Mouse (Mus musculus): ENCODE data around the gene Hist1h4k. TPM values are rescaled to one million over a fixed set of nuclear protein-coding genes. Genes with fewer than 3 reads are reported as not detected.
"Not testable (repeated sequence)": the region's sequence is repeated elsewhere in the genome, so short reads cannot be mapped to it uniquely, and the experiment has no call there.

Gene Hist1h4k
- total RNA-seq, 2 experiments from 2014 or later: 27.0 to 38.7 TPM

DNA sequence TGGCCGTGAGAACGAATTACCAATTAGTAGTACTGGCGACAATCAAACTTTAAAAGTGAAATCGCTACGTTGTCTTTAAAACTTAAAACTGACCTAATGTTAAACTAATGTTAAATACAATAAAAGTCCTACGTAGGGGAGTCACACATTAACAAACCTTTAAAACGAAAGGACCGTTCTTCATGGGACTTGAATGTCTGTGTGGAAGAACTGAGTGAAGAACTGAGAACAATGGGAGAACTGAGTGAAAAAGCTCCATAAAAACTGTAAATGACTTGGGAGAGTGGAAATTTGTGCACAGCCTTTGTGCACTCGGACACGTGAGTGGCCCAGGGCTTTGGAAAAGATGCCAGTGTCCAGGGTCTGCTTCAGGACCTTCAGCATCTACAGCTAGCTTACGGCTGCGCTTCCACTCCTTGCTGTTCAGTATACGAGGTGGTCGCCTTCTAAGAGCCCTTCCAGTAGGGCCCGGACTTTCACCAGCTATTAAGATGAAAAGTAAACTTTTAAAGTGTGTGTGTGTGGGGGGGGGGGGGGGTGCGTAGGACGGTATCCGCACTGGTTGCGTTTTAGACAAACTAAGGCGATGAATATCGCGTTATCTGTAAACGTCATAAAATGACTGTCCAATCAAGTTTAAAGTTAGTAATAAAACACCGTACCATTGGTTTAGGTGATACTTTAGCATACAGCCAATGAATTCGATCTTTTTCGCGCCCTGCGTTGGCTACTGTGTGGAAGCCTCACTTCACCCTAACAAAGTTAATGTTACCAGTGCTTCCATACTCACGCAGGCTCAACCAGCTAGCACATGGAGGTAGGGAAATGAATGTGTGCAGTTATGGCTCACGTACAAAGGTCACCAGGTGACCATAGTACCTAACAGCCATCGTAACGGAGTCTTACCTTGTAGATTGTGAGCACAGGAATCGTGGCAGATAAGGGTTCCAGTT is 28.8 kb upstream of the Hist1h4k start:
- DNase-seq: peak; percentile 43 to 55
- intact Hi-C loops (cut with DNase I): loop anchor here (5.0 kb wide), 1 partner anchor 47 kb away; no protein-coding TSS in a partner anchor

DNA sequence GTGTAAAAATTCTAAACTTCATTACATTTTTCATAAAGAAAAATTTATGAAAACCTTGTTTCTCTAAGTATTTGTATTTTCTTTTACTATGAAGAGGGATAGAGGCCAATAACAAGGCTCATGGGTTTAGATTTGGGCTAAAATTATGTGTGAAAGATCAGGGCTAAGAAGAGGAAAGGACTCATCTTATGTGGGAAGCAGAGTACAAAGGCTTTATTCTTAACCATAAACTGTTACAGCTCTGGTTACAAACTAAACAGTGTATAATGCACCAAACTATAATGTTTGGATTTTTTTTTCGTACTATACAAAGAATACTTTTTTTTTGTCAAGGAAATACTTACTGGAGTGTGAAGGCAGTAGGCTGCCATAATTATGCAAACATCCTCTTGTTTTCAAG is 5.4 kb upstream of the Hist1h4k start:
- DNase-seq: no peak
- intact Hi-C loops (cut with DNase I): no loop called here

DNA sequence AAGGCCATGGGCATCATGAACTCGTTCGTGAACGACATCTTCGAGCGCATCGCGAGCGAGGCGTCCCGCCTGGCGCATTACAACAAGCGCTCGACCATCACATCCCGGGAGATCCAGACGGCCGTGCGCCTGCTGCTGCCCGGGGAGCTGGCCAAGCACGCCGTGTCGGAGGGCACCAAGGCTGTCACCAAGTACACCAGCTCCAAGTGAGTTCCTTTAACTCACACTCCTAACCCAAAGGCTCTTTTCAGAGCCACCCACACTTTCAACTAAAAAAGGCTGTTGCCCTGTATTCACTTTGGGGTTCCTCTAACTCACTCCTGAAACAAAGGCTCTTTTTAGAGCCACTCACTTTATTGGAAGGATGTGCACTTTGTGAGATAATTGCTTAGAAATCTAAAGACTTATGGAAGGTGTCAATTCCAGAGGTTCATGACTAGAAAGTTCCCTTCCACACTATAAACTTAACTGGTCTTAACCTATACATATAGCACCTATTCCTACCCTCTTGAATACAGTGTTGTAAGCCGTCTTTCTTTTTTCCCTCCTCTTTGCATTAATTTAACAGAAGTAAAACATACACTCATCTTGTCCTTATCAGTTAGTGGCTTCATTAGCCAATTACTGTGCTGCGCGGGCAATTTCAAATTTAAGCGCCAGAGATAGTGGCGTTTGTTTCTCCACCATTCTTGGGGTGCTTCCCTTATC is 4.1 kb upstream of the Hist1h4k start:
- intact Hi-C loops (cut with DNase I); DNase-seq: not testable (repeated sequence)

DNA sequence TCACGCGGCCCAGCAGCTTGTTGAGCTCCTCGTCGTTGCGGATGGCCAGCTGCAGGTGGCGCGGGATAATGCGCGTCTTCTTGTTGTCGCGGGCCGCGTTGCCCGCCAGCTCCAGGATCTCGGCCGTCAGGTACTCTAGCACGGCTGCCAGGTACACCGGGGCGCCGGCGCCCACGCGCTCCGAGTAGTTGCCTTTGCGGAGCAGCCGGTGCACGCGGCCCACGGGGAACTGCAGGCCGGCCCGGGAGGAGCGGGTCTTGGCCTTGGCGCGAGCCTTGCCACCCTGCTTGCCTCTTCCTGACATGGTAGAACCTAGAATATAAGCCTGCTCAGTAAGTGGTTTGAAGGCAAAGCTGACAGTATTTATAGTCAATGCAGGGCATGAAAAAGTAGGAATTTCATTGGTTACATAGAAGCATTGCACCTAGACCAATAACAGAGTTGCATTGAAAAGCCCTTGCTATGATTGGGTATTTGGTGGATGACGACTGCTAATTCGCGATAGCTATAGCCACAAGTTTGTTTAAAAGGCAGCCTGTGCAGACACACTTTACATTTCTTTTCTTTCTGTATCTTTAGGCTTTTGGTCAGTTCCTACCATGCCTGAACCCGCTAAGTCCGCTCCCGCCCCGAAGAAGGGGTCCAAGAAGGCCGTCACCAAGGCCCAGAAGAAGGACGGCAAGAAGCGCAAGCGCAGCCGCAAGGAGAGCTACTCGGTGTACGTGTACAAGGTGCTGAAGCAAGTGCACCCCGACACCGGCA is 3.4 kb upstream of the Hist1h4k start, which contains the start of the genes Hist1h2ak and Hist1h2bn:
Gene Hist1h2ak, minus strand, starts transcription at position 304 of the 762 bp plus-strand sequence.
Gene Hist1h2bn, plus strand, starts transcription at position 600 of the 762 bp plus-strand sequence.
- peak in 1 of 2 experiments; percentile 30 for DNase-seq
- intact Hi-C loops (cut with DNase I): not testable (repeated sequence)

DNA sequence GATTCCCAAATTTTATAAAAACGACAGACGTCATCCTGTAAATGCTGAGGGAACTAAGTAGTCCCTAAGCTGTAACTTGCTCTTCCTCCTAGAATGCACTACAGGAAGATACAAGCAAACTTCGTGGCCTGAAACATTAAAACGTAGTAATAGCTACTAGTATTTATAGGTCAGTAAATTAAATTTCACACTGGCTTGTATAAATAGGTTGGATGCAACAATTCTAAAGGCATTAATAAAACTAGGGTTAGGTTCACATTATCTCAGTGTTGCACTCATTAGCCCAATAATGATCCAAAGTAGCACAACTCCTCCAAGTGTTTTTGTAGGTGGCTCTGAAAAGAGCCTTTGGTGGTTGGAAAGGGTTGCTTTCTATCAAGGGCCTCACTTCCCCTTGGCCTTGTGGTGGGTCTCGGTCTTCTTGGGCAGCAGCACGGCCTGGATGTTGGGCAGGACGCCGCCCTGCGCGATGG is 2.8 kb upstream of the Hist1h4k start:
- intact Hi-C loops (cut with DNase I): no loop called here
- DNase-seq: no peak

DNA sequence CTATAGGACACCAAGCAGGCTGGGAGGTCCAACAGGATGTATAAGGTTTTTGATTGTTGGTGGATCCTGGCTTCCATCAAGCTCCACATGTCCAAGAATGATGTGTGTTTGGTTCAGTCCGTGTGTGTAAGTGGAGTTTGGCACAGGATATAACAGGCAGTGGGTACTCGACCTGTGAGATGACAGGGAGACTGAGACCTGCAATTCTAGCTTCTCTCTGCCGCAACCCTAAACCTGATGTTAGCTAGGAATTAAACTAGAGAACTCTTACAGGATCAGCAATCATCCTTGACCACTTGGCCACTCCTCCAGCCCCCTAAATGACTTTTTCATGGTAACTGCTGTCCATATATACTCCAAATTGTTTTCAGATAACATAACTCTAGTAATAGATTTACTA is 2.1 kb upstream of the Hist1h4k start:
- intact Hi-C loops (cut with DNase I): no loop called here

DNA sequence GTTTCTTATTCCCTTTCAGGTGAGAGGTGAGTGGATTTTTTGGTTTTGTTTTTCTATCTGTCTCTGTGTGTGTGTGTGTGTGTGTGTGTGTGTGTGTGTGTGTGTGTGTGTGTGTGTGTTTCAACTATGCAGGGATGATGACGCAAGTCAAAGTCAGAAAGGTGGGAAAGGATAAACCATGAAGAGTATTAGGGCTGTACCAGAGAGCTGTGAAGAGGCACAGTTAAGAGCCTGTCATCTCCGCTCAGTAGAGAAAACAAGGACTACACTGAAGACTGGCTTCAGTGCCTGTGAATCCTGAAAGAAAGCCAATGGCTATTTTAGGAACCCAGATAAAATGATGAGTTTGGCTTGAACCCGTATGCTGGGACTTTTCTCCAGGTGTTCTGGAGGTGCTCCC is 1.5 kb upstream of the Hist1h4k start:
- intact Hi-C loops (cut with DNase I): loop anchor here (2.0 kb wide), 1 partner anchor 17 kb away; the partner anchor contains the start of gene Hist1h4j
- DNase-seq: no peak

More for the DNA sequence above, 2.1 kb upstream of the Hist1h4k start:
- DNase-seq: no peak

DNA sequence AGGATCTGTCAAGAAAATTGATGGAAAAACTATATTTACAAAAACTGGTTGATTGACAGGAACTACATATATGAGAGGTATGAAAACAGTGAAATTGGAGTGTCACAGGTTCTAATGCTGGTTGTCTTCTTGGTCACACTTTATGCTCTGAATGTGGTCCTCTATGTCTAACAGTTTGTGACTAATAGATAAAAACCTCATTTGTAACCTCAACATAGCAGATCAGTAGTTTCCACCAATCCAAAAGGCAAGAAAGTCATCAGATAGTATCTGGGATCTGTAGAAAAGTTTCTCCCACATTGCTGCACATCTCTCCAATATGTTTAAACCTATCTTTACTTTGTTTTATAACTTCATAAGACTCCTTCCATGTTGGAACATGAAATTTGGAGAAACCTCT is 1.1 kb upstream of the Hist1h4k start:
- DNase-seq: no peak
- intact Hi-C loops (cut with DNase I): loop anchor here (2.0 kb wide), 1 partner anchor 17 kb away; the partner anchor contains the start of gene Hist1h4j

DNA sequence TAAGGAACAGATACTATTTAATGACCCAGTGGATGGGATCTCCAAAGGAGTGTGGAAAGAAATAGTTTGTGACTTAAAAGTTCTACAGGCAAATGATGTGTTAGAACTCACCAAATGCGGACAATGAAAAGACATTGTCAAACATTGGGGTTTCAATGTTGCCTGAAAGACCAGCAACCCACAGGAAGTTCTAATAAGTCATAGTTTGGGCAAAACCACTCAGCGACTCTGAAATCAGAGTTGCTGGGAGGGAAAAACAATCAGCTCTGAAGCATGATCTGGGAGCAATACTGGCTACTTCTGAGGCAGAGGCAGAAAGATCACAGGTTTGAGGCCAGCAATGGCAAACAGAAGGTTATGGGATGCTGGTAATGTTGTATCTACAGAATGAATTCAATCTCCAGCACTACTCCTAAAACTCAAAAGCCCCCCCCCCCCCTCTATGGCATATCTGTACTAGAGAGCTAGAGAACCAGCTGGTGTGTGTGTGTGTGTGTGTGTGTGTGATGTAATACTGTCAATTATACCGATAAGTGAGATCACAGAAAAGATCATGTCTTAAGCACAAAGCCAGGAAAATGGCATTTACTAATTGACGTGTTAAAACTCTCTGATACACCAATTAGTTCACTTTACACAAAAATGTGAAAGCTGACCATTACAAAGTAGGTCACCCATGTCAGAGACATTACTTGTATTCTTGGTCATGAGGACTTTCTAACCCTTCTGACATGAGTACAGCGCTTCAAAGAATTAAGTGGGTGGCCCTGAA is 732 bp downstream of the Hist1h4k start:
- DNase-seq: no peak
- intact Hi-C loops (cut with DNase I): loop anchor here (2.0 kb wide), 1 partner anchor 15 kb away; the partner anchor contains the start of gene Hist1h4j

DNA sequence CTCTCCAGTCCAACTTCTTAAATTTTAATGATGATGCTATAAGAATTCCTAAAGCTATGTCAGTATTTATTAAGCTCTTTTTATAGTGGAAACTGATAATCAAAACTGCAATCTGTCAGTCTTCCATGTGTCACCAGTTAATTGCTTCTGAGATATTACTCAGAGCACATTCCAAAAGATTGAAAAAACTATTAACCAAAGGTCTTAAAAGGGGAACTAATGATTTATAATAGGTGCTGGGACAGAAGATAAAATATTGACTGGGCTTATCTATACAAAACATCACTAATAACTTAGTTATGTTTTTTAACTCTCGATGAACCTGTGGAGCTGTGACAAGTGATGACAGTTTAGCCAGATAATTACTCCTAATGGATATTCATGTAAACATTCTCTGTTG is 5.3 kb downstream of the Hist1h4k start:
- intact Hi-C loops (cut with DNase I): no loop called here
- DNase-seq: no peak

DNA sequence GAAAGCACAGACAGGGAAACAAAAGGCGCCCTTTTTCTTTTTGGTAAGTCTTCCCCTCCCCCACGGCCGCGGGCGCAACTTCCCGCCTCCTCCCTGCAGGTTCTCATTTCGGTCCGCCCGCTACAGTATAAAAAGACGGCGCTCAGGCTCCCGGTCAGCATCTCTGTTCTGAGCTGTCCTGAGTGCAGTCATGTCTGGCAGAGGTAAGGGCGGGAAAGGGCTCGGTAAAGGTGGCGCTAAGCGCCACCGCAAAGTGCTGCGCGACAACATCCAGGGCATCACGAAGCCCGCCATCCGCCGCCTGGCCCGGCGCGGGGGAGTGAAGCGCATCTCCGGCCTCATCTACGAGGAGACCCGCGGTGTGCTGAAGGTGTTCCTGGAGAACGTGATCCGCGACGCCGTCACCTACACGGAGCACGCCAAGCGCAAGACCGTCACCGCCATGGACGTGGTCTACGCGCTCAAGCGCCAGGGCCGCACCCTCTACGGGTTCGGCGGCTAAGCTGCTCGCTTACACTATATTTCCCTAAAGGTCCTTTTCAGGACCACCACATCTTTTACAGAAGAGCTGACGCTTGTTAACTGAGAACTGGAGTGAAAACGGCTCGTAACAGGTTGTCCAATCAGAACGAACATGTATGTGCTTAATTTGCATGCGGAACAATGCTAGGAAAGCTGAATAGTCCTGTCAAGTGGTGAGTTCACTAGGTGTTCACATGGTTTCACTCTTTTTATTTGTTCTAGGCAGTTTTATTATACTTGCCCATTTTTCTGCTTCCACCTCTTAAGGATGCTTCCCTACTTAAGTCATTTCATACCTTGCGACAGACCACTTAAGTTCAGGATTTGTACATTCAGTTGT is 15.2 kb downstream of the Hist1h4k start, which contains the start of gene Hist1h4j:
Gene Hist1h4j, plus strand, starts transcription at position 159 of the 862 bp plus-strand sequence.
- DNase-seq: peak in 1 of 2 experiments; percentile 39
- intact Hi-C loops (cut with DNase I): loop anchor here (2.0 to 10.0 kb wide), 3 partner anchors 16 to 1950 kb away; partner anchors contain the start of genes Hist1h2ac, Hist1h2bc and Hist1h4k

DNA sequence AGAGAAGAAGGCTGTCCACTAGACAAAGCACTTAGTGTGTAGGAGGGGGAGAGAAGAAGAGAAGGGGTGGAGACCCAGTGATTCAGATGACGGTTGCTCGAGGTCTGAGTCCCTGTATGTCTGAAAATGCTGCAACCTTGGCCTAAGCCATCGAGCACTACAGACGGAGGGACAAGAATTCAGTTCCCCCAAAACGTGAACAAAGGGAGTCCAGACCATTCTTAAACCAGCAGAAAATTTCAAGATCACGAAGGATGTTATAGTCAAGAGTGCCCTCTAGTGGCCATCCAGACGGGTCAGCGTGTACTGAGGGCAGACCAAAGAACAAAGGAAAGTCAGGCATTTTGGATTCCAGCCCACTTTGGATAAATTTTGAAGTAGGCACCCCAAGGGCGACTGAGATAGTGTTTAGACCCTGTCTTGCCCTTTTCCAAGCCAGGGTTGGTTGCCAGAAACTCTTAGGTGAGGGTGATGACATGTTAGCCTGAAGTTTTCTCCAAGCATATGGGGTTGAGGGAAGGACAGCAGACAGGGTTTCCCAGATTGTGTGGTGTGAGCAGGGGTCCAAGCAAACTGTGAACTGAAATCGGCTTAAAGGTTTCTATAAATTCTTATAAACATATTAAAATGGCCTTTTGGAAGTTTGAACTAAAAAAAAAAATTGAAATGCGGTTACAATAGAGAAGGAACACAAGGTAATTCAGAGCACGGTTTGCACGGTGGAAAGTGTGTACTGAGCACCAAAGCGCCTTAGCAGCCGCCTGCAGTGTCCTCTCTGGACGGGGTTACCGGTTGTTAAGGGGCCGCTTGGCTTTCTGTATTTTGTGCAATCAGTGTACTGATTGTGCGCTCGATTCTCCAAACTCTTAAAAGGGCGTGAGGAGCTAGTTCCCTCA is 16.0 kb downstream of the Hist1h4k start:
- DNase-seq: peak; percentile 48 to 51
- intact Hi-C loops (cut with DNase I): loop anchor here (2.0 to 10.0 kb wide), 3 partner anchors 17 to 1951 kb away; partner anchors contain the start of genes Hist1h2ac, Hist1h2bc and Hist1h4k

DNA sequence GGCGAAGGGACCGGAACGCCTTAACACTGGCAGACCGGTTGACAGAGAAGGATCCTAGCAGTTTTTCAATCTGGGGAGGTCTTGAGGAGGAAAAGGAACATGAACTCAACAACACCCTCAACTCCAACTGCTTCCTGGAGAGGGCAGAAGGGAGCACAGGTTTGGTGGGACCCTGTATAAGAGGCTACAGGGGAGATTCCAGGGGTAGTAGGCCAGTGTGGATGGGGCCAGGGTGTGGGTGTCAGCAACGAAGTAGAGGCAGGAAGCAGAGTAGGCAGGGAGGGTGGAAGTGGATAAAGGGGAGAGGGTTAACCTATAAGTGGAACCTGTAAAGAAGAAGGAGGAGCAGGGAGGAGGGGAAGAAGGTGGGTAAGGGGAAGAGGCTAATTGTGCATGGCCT is 16.8 kb downstream of the Hist1h4k start:
- intact Hi-C loops (cut with DNase I): loop anchor here (5.0 to 10.0 kb wide), 2 partner anchors 44 to 1951 kb away; partner anchors contain the start of genes Hist1h2ac and Hist1h2bc
- DNase-seq: no peak

DNA sequence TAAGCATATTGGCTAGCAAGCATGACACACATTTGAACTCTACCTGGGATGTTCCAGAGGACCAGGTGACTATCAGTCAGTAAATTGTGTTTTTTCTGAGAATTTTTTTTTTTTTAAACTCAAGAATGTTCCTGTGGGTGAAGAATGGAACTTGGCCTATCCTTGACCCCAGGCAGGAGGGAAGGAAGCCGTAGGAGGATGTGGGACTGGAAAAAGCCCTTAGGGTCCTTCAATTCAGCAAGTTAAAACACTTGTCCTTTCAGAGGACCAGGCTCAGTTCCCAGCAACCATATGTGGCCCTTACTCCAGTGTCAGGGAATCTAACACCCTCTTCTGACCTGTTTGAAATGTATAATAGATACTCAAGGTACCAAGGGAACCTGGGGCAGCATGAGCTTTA is 20.8 kb downstream of the Hist1h4k start:
- intact Hi-C loops (cut with DNase I): no loop called here
- no peak for DNase-seq

DNA sequence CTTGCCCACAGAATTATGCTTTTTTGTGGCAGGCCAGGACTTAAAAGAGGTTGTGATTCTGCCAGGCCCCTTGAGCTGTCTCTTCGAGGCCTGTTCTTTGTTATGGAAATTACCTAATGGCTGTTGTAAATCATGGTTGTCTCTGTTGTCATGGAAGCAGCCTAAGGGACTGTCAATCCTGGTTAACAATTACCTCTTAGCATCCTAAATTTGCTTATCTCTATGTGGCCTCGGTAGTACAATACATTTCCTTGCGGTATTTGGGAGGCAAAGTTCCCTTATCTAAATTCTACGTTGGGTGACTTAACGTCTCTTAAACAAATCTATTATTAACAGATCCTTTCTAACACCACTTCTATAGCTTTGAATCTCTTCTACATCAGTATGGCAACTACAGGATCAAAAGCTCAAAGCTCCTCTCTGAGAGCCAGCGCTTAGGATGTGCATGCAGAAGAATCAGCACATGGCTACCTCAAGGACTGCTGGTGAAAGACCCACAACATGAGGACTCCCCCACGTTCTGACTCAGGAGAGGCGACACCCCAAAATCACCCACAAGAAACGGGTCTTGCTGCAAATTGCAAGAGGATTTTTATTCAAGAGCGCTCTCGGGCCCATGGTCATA is 22.2 kb downstream of the Hist1h4k start:
- DNase-seq: no peak
- intact Hi-C loops (cut with DNase I): no loop called here
